Mouse (Mus musculus) neural tube, embryonic 12.5 days (tissue): Measurements from ENCODE around the gene Rcan3. TPM values are rescaled to one million over a fixed set of nuclear protein-coding genes. Genes with fewer than 3 reads are reported as not detected.

Experiments used
- ATAC-seq: fragments of 200-750 bp; cut with Nextera tagmentation; 2 replicates; pipeline ENCODE4 v1.8.0; 2017; ENCODE audit warnings: low read depth, mild to moderate bottlenecking, moderate TSS enrichment, moderate library complexity; ENCODE audit not compliant: low FRiP score
- H3K27ac ChIP-seq: fragments of 300-500 bp; sonication (generic); 2 replicates; pipeline ENCODE4 v1.5.1; 2016
- H3K27me3 ChIP-seq: fragments of 300-500 bp; sonication (generic); replicated peaks from 2 replicates; pipeline ENCODE4 v1.6.1; 2016; ENCODE audit warnings: mild to moderate bottlenecking
- H3K36me3 ChIP-seq: fragments of 300-500 bp; sonication (generic); 2 replicates; pipeline ENCODE4 v1.6.1; 2016; ENCODE audit warnings: mild to moderate bottlenecking
- H3K4me1 ChIP-seq: fragments of 300-500 bp; sonication (generic); 2 replicates; pipeline ENCODE4 v1.6.1; 2016
- H3K4me2 ChIP-seq: fragments of 300-500 bp; sonication (generic); replicated peaks from 2 replicates; pipeline ENCODE4 v1.6.1; 2016; ENCODE audit warnings: mild to moderate bottlenecking
- H3K4me3 ChIP-seq: fragments of 300-500 bp; sonication (generic); 2 replicates; pipeline ENCODE4 v1.5.1; 2016
- H3K9ac ChIP-seq: fragments of 300-500 bp; sonication (generic); 2 replicates; pipeline ENCODE4 v1.6.1; 2016; ENCODE audit warnings: mild to moderate bottlenecking
- H3K9me3 ChIP-seq: fragments of 300-500 bp; sonication (generic); 2 replicates; pipeline ENCODE4 v1.6.1; 2016; ENCODE audit warnings: mild to moderate bottlenecking
- WGBS: fragments of 180-500 bp; shearing (Covaris S2); methylation state at CpG from one replicate; pipeline ENCODE4 v1.1.7; 2016; 5-methylcytosine and 5-hydroxymethylcytosine counted together
- polyA plus RNA-seq: library from polyadenylated mRNA; unstranded; fragments of >200 nt; fragmentation: Nextera tagmentation; extraction: Ambion mirVana; gene quantifications from 2 replicates; pipeline ENCODE4 v1.2.1, GENCODE M21; 2016

Gene Rcan3
- polyA plus RNA-seq: 21.7 and 22.2 TPM in 2 replicates

DNA sequence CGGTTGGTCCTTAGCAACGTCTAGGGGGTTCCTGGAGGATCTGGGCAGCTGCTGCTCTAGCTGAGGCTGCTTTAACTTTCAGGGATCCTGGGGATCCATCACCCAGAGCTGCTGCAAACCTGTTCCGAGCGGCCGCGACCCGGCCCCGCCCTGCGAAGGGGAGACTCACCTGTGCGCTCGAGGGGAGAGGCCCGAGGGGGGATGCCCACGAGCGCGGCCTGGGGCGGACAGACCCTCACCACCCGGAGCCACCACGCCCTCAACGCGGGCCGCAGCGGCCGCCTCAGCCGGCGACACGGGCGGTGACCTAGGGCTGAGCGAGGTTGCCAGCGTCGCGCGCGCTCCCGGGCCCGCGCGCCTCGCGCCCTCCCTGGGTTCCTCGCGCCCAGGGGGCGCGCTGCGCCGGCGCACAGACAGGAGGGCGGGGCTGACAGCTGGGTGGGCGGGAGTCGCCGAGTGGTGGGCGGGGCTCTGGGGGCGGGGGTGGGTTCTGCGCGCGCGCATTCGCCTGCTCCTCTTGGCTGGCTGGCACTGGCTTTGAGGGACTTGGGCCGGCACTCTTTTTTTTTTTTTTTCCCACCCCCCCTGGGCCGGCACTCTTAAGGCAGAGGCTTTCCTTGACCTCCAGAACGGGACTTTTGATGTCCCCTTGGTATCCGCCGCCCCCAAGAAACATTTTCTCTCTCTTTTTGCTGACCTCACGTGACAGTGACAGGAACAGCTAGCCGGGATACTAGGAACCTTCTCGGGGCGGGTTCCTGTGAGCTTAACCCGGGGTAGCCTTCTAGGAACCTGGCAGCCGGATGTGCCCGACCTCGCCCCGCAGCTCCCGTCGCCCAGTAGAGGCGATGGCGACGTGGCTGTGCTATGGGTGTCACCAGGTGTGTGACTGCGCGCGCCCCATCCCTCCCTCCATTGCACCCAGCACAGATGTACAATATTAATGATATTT, at the start of gene Rcan3:
TSS of gene Rcan3 (minus strand) at position 411 of the 952 bp plus-strand sequence.
- Histone ChIP-seq H3K9ac (peak within 1 kb of the TSS; percentile 78), H3K27ac (no peak within 1 kb of the TSS; the same call in 1 of the 2 replicates), H3K9me3 (no peaks in the 10 kb centered on the region), H3K36me3 (no peaks in the 10 kb centered on the region), H3K4me2 (peak within 1 kb of the TSS; percentile 68), H3K27me3 (no peaks in the 10 kb centered on the region), H3K4me3 (peak within 1 kb of the TSS; percentile 77), H3K4me1 (peaks cover 10% of the 10 kb centered on the region)
- ATAC-seq: peak; percentile 87
- under 1% methylated on average over 72 of the region's 79 CpGs for WGBS

DNA sequence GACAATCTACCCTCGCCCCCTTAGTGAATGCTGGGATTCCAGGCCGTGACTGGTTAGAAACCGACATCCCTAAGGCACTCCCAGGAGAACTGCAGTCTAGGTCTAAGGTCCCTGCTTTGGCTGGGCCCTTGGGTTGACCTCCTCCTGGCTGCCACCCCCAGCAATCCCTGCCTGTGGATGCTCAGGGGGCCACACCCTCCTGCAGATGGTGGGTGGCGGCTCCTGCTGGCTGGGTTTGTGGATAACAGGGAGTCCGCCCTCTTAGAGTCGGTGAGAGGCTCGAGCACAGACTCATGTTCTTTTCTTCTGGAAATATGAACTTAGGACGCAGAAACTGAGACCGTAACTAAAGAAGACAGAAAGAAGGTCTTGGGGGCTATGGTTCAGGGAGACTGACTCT, 46.7 kb upstream of the Rcan3 start:
- Histone ChIP-seq H3K4me3 (no peak overlapping the region), H3K36me3 (no peaks in the 10 kb centered on the region), H3K27me3 (no peaks in the 10 kb centered on the region), H3K9me3 (no peaks in the 10 kb centered on the region), H3K27ac (no peak overlapping the region), H3K4me1 (no peaks in the 10 kb centered on the region), H3K4me2 (no peak overlapping the region), H3K9ac (no peak overlapping the region)
- no peak for ATAC-seq
- 81% methylated on average over 9 of the region's 9 CpGs for WGBS

DNA sequence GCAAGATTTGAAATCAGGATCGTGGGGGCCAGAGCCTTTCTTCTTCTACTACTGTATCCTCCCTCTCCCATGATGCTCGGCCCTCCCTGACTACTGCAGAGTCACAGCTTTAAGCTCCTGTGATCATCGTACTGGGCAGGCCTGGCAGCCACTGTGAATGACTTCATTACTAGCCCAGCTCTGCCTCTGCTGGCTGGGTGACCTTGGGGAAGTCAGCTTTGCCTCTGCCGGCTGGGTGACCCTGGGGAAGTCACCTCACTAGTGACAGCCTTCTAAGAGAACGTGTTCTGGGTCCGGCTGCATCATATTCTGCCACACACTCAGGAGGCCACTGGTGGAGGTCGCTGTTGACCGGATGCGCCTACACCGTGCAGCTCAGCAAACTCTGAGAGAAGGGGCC, 44.2 kb upstream of the Rcan3 start:
- H3K27me3 ChIP-seq: no peaks in the 10 kb centered on the region
- no peak overlapping the region for H3K4me3 ChIP-seq
- H3K4me1 ChIP-seq: no peaks in the 10 kb centered on the region
- H3K4me2 ChIP-seq: no peak overlapping the region
- WGBS: 86% methylated on average over 10 of the region's 10 CpGs
- no peaks in the 10 kb centered on the region for H3K9me3 ChIP-seq
- H3K36me3 ChIP-seq: 0 out of 2 replicates have a peak, but pooled peaks cover 3% of the 10 kb centered on the region
- ATAC-seq: no peak
- H3K9ac ChIP-seq: no peak overlapping the region
- H3K27ac ChIP-seq: no peak overlapping the region

DNA sequence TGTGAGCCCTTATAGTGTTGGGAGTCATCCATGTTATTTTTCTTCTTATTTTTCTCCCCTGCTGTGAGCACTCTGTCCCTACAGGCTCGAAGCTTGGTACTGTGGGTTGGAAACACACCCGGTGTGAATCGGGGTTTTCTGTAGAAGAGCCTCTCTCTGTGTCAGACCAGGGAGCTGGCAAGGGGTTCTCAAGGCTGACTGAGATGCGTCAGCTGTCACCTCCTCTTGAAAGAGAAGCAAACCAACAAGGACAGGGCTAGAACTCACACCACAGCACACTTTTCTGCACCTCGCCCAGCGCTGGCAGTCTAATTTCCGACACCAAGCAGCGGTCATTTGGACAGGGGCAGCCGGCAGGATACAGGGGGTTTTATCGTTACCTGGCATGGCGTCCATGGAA, 29.8 kb upstream of the Rcan3 start:
- WGBS: 94% methylated on average over 11 of the region's 11 CpGs
- ATAC-seq: no peak
- no peaks in the 10 kb centered on the region for H3K4me1 ChIP-seq
- no peaks in the 10 kb centered on the region for H3K27me3 ChIP-seq
- no peaks in the 10 kb centered on the region for H3K36me3 ChIP-seq
- no peaks in the 10 kb centered on the region for H3K9me3 ChIP-seq
- no peak overlapping the region for H3K4me2 ChIP-seq
- H3K4me3 ChIP-seq: no peak overlapping the region
- H3K27ac ChIP-seq: no peak overlapping the region
- no peak overlapping the region for H3K9ac ChIP-seq

DNA sequence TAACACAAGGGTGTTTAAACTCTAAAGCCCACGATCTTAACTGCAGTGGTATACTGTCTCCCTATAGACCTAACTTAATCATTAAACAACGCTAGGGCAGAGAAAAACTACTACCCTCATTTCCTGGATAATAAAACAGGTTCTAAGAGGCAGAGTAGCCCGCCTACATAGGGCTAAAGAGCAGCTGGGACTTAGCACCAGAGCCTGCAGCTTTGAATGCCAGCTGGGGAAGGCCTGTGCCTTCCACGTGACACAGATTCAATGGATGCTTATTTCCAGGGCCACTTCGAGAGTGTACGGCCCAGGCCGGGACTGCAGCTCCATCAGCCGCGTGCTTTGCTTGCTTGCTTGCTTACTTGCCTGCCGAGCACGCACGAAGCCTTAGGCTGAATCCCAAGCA, 19.9 kb upstream of the Rcan3 start:
- H3K27ac ChIP-seq: no peak overlapping the region
- no peaks in the 10 kb centered on the region for H3K9me3 ChIP-seq
- H3K4me1 ChIP-seq: 0 out of 2 replicates have a peak, but pooled peaks cover 3% of the 10 kb centered on the region
- 28% methylated on average over 12 of the region's 12 CpGs for WGBS
- H3K36me3 ChIP-seq: no peaks in the 10 kb centered on the region
- no peak overlapping the region for H3K4me3 ChIP-seq
- H3K27me3 ChIP-seq: no peaks in the 10 kb centered on the region
- H3K9ac ChIP-seq: 0 out of 2 replicates have a peak overlapping the region, but pooled peaks have one; percentile 10
- no peak overlapping the region for H3K4me2 ChIP-seq
- no peak for ATAC-seq

DNA sequence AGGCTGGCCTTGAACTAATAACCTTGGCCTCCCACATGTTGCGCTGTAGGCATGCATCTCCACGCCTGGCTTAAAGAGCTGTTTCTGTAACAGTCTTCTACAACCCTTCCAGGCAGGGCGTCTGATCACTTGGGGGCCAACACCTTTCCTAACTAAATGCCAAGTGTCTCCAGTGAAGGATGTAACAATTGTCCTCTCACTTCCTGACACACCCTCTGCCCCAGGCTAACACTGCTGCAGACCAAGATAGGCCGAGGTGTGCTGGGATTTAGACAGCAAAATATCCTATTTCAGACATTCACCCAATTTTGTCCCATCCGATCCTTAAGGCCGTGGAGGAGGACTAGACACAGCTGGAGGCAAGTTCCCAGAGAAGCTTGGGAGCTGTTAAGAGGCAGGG, 19.5 kb upstream of the Rcan3 start:
- no peak overlapping the region for H3K4me3 ChIP-seq
- no peak overlapping the region for H3K9ac ChIP-seq
- no peaks in the 10 kb centered on the region for H3K9me3 ChIP-seq
- no peak overlapping the region for H3K4me2 ChIP-seq
- ATAC-seq: no peak
- H3K4me1 ChIP-seq: 0 out of 2 replicates have a peak, but pooled peaks cover 3% of the 10 kb centered on the region
- no peak overlapping the region for H3K27ac ChIP-seq
- 29% methylated on average over 6 of the region's 6 CpGs for WGBS
- H3K27me3 ChIP-seq: no peaks in the 10 kb centered on the region
- H3K36me3 ChIP-seq: no peaks in the 10 kb centered on the region

DNA sequence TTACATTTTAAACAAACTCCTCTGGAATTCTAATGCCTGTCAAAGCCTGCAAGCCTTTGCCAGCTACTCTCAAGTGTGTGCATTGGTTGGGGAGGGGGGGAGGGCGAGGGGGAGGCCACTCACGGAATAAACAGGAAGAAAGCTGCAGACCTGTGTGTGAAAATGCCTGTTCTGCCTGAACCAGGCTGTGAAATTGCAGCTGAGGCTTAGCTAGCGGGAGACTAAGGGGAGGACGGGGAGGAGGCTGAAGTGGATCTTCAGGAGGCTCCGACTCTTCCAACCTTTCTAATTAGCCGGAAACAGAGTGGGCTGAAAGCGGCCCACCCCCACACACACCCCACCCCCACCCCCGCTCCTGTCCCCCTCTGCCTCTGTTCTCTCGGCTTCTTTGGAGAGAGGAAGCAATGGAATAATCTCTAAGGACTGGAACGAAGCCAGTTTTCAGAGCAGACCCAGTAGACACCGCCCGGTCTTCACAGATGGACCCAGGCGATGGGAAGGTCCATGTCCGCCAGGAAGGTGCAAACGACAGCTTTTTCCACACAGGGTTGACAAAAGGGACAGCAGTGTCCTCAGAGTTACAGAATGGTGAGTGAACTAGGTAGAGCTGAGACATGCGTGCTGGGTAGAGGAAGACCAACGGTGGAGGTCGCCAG, 17.8 kb upstream of the Rcan3 start:
- Histone ChIP-seq H3K4me3 (no peak overlapping the region), H3K9me3 (no peaks in the 10 kb centered on the region), H3K9ac (no peak overlapping the region), H3K4me1 (0 out of 2 replicates have a peak, but pooled peaks cover 3% of the 10 kb centered on the region), H3K4me2 (no peak overlapping the region), H3K36me3 (no peaks in the 10 kb centered on the region), H3K27ac (no peak overlapping the region), H3K27me3 (no peaks in the 10 kb centered on the region)
- no peak for ATAC-seq
- WGBS: 59% methylated on average over 18 of the region's 18 CpGs

DNA sequence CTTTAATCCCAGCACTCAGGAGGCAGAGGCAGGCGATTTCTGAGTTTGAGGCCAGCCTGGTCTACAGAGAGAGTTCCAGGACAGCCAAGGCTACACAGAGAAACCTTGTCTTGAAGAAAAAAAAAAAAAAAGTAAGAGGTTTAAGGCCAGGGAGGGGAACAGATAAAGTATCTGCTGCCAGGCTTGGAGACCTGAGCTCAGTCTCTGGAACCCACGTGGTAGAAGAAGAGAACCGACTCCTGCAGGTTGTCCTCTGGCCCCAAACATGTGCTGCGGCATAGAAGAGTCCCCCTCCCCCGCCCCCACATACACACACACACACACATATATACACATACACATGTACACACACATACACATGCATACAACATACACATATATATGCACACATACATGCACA, 8.8 kb upstream of the Rcan3 start:
- WGBS: 75% methylated on average over 5 of the region's 5 CpGs

DNA sequence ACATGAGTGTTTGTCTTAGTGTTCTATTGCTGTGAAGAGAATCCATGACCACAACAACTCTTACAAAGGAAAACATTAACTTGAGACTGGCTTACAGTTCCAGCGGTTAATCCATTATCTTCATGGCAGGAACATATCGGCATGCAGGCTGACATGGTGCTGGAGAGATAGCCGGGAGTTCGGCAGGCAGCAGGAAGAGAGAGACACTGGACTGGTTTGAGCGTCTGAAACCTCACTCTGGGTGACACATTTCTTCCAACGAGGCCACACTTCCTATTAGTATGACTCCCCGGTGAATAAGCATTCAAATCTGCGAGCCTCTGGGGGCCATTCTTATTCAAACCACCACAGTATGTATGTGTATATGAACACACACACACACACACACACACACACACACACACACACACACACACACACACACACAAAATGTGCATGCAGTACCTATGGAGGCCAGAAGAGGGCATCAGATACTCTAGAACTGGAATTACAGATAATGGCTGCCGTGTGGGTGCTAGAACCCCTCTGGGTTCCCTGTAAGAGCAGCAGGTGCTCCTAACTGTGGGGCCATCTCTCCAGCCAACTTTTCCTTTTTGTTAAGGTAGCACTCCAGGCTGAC, 6.4 kb upstream of the Rcan3 start:
- Histone ChIP-seq H3K9ac (no peak overlapping the region), H3K27ac (no peak overlapping the region), H3K4me1 (no peaks in the 10 kb centered on the region), H3K9me3 (no peaks in the 10 kb centered on the region), H3K27me3 (no peaks in the 10 kb centered on the region), H3K4me3 (no peak overlapping the region), H3K4me2 (no peak overlapping the region), H3K36me3 (no peaks in the 10 kb centered on the region)
- WGBS: 69% methylated on average over 9 of the region's 9 CpGs
- no peak for ATAC-seq

More for the DNA sequence above, 8.8 kb upstream of the Rcan3 start:
- no peak for ATAC-seq
- H3K27ac ChIP-seq: no peak overlapping the region
- no peak overlapping the region for H3K4me2 ChIP-seq
- no peaks in the 10 kb centered on the region for H3K4me1 ChIP-seq
- no peak overlapping the region for H3K9ac ChIP-seq
- no peaks in the 10 kb centered on the region for H3K27me3 ChIP-seq
- no peak overlapping the region for H3K4me3 ChIP-seq
- H3K36me3 ChIP-seq: no peaks in the 10 kb centered on the region
- no peaks in the 10 kb centered on the region for H3K9me3 ChIP-seq

DNA sequence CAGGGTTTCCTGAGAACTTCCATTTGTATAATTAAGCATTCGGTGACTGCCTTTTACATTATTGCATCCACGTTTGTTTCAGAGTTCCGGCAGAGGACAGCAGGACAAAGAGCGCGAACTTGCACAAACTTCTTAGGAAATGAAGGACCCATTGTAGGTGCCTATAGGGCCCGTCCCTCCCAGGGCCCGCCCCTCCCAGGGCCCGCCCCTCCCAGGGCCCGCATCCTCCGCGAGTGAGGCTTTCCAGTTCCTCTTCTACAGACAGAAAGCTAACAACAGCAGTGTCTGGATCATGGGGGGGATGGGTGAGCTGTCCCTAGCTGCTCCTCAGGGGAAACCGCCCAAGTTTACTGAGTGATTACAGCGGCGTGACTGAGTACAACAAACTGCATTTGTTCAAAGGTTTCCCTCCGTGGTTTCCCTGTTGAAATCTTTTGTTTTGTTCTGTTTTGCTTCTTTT, 5.6 kb upstream of the Rcan3 start:
- 3% methylated on average over 15 of the region's 15 CpGs for WGBS
- peak; percentile 70 for ATAC-seq
- no peak overlapping the region for H3K9ac ChIP-seq
- H3K4me3 ChIP-seq: no peak overlapping the region
- peaks cover 4% of the 10 kb centered on the region; the same call in 1 of the 2 replicates for H3K4me1 ChIP-seq
- H3K36me3 ChIP-seq: no peaks in the 10 kb centered on the region
- H3K4me2 ChIP-seq: peak overlapping the region; percentile 32
- no peaks in the 10 kb centered on the region for H3K9me3 ChIP-seq
- no peaks in the 10 kb centered on the region for H3K27me3 ChIP-seq
- no peak overlapping the region for H3K27ac ChIP-seq

DNA sequence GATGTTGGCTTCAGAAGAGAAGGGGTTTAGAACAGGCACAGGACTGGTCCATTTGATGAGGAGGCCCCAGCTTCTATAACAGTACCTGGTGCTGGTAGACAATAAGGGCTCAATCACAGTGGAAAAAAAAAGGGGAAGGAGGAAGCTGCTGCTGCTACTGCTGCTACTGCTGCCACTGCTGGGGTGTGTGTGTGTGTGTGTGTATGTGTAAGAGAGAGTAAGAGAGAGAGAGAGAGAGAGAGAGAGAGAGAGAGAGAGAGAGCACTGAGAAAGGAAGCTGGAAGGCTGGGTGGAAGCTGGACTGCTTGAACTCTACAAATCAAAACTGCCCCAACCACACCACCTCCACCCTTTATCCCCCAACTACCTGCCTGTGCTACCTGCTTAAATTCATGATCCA, 4.3 kb upstream of the Rcan3 start:
- no peaks in the 10 kb centered on the region for H3K36me3 ChIP-seq
- no peak for ATAC-seq
- H3K27ac ChIP-seq: no peak overlapping the region
- H3K9ac ChIP-seq: no peak overlapping the region
- H3K9me3 ChIP-seq: no peaks in the 10 kb centered on the region
- no peaks in the 10 kb centered on the region for H3K27me3 ChIP-seq
- H3K4me3 ChIP-seq: no peak overlapping the region
- peaks cover 9% of the 10 kb centered on the region for H3K4me1 ChIP-seq
- no peak overlapping the region for H3K4me2 ChIP-seq

DNA sequence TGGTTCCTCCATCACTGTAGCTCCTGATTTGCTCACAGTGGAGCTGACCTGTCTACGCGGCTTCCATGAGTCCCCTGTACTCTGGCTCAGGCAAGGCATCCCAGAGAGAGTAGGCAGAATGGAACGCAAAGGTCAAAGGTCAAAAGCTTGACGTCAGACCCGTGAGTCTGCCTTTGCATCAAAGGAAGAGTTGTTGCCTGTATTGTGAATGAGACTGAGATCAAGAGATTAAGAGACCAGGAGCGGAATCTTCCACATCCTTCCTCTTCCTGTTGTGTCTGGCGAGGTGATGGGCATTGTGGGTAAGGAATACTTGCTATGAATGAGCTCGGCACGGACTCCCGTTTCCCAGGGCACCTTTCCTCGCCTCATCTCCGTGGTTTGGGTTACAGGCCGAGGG, 2.6 kb upstream of the Rcan3 start:
- Histone ChIP-seq H3K9me3 (no peaks in the 10 kb centered on the region), H3K36me3 (no peaks in the 10 kb centered on the region), H3K27me3 (no peaks in the 10 kb centered on the region), H3K9ac (no peak overlapping the region), H3K4me1 (peaks cover 10% of the 10 kb centered on the region), H3K4me2 (no peak overlapping the region), H3K4me3 (no peak overlapping the region), H3K27ac (no peak overlapping the region)
- ATAC-seq: no peak
- 61% methylated on average over 13 of the region's 13 CpGs for WGBS
